Mouse (Mus musculus): ENCODE results near the gene Scyl1.

DNA sequence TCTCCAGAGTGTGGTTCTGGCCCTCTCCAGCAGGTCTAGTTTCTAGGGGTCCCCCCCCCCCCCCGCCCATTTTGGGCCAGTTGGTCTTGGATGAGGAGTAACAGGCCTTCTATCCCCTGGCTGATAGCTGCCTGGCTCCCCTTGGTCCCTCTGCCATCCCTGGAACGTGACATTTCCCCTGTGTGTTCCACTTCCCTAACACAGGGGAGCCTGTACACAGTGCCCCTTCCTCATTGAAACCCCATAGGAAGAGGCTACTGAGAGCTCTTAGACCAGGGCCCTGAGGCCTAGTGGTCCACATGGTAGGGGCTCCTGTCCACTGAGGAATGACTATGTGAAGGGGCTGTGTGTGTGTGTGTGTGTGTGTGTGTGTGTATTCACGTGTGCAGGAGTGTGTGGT lies 36.5 kb upstream of the Scyl1 start:
- TF ChIP-seq CTCF (IDR thresholded peaks at IDR 0.05; ENCODE audit: borderline replicate concordance, control insufficient read depth, extremely low read depth, insufficient read depth, low read length, poor library complexity), result no peak
- TF ChIP-seq POLR2A (IDR thresholded peaks at IDR 0.05; ENCODE audit: control insufficient read depth, extremely low read depth, insufficient read depth, low read length, poor library complexity), result no peak

Data from thymus, adult 2 months (tissue).